Mouse (Mus musculus): Measurements from ENCODE around the gene Galm. TPM values are rescaled to one million over a fixed set of nuclear protein-coding genes. Genes with fewer than 3 reads are reported as not detected.

Galm gene
- 7.1 and 7.6 TPM in 2 replicates for polyA plus RNA-seq (2014; fragmentation: Nextera tagmentation; extraction: Ambion mirVana)

DNA sequence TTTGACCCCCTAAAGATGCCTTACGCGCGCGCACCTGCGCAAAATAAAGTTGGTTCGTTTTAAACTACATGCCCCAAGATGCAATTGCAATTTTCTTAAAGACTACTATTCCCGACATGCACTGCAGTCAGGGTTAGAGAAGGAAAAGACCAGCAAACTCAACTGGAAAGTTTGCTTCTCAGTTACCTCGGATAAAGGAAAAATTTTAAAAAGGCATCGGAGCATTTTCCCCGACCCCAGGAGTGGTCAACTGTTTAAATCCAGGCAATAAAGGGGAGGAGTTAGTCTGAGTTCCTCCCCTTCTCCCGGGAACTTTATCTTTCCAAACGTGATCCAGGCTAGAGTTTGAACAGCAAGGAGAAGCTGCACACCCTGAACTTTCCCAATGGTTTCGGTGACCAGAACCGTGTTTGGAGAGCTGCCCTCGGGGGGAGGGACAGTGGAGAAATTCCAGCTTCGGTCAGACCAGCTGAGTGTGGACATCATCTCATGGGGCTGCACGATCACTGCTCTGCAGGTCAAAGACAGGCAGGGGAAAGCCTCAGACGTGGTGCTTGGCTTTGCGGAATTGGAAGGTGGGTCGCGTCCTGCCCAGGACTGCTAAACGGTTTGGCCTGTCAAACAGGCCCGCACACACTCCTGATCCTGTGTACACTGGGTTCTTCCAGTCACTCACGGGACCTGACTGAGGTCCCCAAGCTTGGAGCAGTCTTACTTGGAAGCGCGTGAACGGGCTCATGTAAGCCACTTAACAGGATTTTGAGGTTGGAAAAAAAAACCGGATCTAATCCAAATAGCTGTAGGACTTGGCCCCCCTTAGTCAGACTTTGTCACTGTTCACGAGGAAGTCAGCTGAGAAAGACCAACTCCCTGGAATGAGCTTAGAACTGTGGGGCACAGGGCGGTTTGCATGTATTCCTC is at the start of gene Galm:
Gene Galm, plus strand, starts transcription at position 141 of the 921 bp plus-strand sequence.
- Histone ChIP-seq H3K27ac (ENCODE audit: low read depth, low read length) (no peak within 1 kb of the TSS), H3K9ac (ENCODE audit: low read length) (peak within 1 kb of the TSS; percentile 68), H3K4me3 (ENCODE audit: low read depth, low read length) (peak within 1 kb of the TSS; percentile 47), H3K27me3 (ENCODE audit: control insufficient read depth, insufficient read depth, low read length) (no peaks in the 10 kb centered on the region), H3K36me3 (ENCODE audit: control insufficient read depth, insufficient read depth, low read length) (no peaks in the 10 kb centered on the region), H3K4me1 (ENCODE audit: control insufficient read depth, insufficient read depth, low read length) (peaks cover 5% of the 10 kb centered on the region), H3K4me2 (peak within 1 kb of the TSS; percentile 55), H3K9me3 (ENCODE audit: control insufficient read depth, low read length) (no peaks in the 10 kb centered on the region)
- peak; percentile 81 for ATAC-seq (ENCODE audit: low FRiP score)
- DNase-seq (ENCODE audit: low spot score, missing footprints): peak; percentile 96
- WGBS: 5% methylated on average over 30 of the region's 30 CpGs

DNA sequence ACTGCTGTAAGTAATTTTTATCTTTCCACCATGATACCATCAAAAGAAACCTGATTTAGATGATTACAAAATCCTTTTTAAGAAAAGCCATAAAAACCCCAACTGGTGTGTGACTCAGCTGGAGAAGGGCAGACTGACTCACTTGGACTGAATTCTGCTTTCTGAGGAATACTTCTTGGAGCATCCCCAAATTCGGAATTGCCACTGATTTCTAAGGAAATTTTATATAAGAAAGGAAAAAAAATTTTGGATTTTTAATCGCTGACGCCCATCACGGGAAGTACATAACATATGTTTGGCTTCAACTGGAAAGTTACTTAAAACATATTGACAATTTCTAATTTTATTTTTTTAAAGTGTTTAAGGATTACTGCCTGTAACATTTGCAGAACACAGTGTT is 48.5 kb upstream of the Galm start:
- Histone ChIP-seq H3K4me2 (no peak overlapping the region), H3K9ac (ENCODE audit: low read length) (no peak overlapping the region), H3K36me3 (ENCODE audit: control insufficient read depth, insufficient read depth, low read length) (no peaks in the 10 kb centered on the region), H3K27ac (ENCODE audit: low read depth, low read length) (no peak overlapping the region), H3K4me1 (ENCODE audit: control insufficient read depth, insufficient read depth, low read length) (no peaks in the 10 kb centered on the region), H3K27me3 (ENCODE audit: control insufficient read depth, insufficient read depth, low read length) (no peaks in the 10 kb centered on the region), H3K9me3 (ENCODE audit: control insufficient read depth, low read length) (no peaks in the 10 kb centered on the region), H3K4me3 (ENCODE audit: low read depth, low read length) (no peak overlapping the region)
- no peak for DNase-seq (ENCODE audit: low spot score, missing footprints)
- ATAC-seq (ENCODE audit: low FRiP score): no peak
- 91% methylated on average over 4 of the region's 4 CpGs for WGBS

DNA sequence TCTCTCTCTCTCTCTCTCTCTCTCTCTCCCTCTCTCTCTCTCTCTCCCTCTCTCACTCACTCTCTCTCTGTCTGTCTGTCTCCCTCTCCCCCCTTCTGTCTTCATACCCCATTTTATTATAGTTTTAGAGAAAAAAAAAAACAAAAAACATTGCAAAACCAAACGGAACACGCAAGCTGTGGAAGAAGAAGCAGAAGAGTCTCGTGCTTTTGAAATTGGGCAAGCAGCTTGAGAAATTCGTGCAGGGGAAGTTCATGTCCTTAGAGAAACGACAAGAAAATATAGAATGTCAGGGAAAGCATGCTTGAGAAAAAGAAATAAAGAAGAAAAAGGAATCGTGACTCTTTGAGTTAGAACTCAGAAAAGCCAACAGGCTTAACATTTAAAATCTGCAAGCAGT is 44.0 kb upstream of the Galm start:
- ATAC-seq (ENCODE audit: low FRiP score): no peak
- no peak for DNase-seq (ENCODE audit: low spot score, missing footprints)
- Histone ChIP-seq H3K27ac (ENCODE audit: low read depth, low read length) (no peak overlapping the region), H3K4me2 (no peak overlapping the region), H3K36me3 (ENCODE audit: control insufficient read depth, insufficient read depth, low read length) (no peaks in the 10 kb centered on the region), H3K27me3 (ENCODE audit: control insufficient read depth, insufficient read depth, low read length) (no peaks in the 10 kb centered on the region), H3K4me3 (ENCODE audit: low read depth, low read length) (no peak overlapping the region), H3K9me3 (ENCODE audit: control insufficient read depth, low read length) (no peaks in the 10 kb centered on the region), H3K9ac (ENCODE audit: low read length) (no peak overlapping the region), H3K4me1 (ENCODE audit: control insufficient read depth, insufficient read depth, low read length) (no peaks in the 10 kb centered on the region)
- WGBS: 77% methylated on average over 6 of the region's 6 CpGs

DNA sequence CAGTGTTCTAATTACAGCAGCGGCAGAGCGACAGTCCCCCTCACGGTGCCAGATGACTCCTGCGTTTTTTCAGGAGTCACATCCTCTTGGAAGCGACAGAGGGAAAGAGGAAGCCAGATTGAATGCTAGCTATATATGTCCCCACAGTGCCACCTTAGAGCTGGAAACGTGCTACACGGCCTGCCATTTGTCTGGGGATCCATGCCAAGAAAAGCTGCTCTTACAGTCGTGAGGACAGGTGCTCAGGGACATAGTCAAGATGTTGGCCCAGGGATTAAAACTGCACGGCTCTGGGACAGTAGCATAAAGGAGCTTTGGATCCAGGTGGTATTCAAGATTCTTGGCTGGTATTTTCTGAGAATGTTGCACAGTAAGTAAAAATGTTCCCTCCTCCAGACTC is 42.8 kb upstream of the Galm start:
- Histone ChIP-seq H3K9me3 (ENCODE audit: control insufficient read depth, low read length) (no peaks in the 10 kb centered on the region), H3K9ac (ENCODE audit: low read length) (no peak overlapping the region), H3K4me1 (ENCODE audit: control insufficient read depth, insufficient read depth, low read length) (no peaks in the 10 kb centered on the region), H3K4me2 (no peak overlapping the region), H3K36me3 (ENCODE audit: control insufficient read depth, insufficient read depth, low read length) (no peaks in the 10 kb centered on the region), H3K4me3 (ENCODE audit: low read depth, low read length) (no peak overlapping the region), H3K27me3 (ENCODE audit: control insufficient read depth, insufficient read depth, low read length) (no peaks in the 10 kb centered on the region), H3K27ac (ENCODE audit: low read depth, low read length) (no peak overlapping the region)
- WGBS: 83% methylated on average over 9 of the region's 9 CpGs
- no peak for ATAC-seq (ENCODE audit: low FRiP score)
- DNase-seq (ENCODE audit: low spot score, missing footprints): no peak

- Histone ChIP-seq H3K36me3 (ENCODE audit: control insufficient read depth, insufficient read depth, low read length) (no peaks in the 10 kb centered on the region), H3K4me2 (no peak overlapping the region), H3K9ac (ENCODE audit: low read length) (no peak overlapping the region), H3K27me3 (ENCODE audit: control insufficient read depth, insufficient read depth, low read length) (no peaks in the 10 kb centered on the region), H3K9me3 (ENCODE audit: control insufficient read depth, low read length) (no peaks in the 10 kb centered on the region), H3K4me3 (ENCODE audit: low read depth, low read length) (no peak overlapping the region), H3K4me1 (ENCODE audit: control insufficient read depth, insufficient read depth, low read length) (no peaks in the 10 kb centered on the region), H3K27ac (ENCODE audit: low read depth, low read length) (no peak overlapping the region)
- WGBS: 91% methylated on average over 11 of the region's 11 CpGs
- ATAC-seq (ENCODE audit: low FRiP score): no peak
- no peak for DNase-seq (ENCODE audit: low spot score, missing footprints)
Observed at GRCm38 (mm10) chr17:80086591-80086990, 40.7 kb upstream of the Galm start.

- H3K9ac ChIP-seq (ENCODE audit: low read length): no peak overlapping the region
- WGBS: 89% methylated on average over 3 of the region's 3 CpGs
- no peaks in the 10 kb centered on the region for H3K4me1 ChIP-seq (ENCODE audit: control insufficient read depth, insufficient read depth, low read length)
- H3K4me2 ChIP-seq: no peak overlapping the region
- no peak overlapping the region for H3K27ac ChIP-seq (ENCODE audit: low read depth, low read length)
- ATAC-seq (ENCODE audit: low FRiP score): no peak
- H3K9me3 ChIP-seq (ENCODE audit: control insufficient read depth, low read length): no peaks in the 10 kb centered on the region
- no peak for DNase-seq (ENCODE audit: low spot score, missing footprints)
- H3K36me3 ChIP-seq (ENCODE audit: control insufficient read depth, insufficient read depth, low read length): no peaks in the 10 kb centered on the region
- H3K27me3 ChIP-seq (ENCODE audit: control insufficient read depth, insufficient read depth, low read length): no peaks in the 10 kb centered on the region
- no peak overlapping the region for H3K4me3 ChIP-seq (ENCODE audit: low read depth, low read length)
Observed at GRCm38 (mm10) chr17:80088168-80088567, 39.1 kb upstream of the Galm start.

GRCm38 (mm10) chr17:80090551-80090950 is 36.7 kb upstream of the Galm start:
- DNase-seq (ENCODE audit: low spot score, missing footprints) (no peak), ATAC-seq (ENCODE audit: low FRiP score) (no peak)
- Histone ChIP-seq H3K4me3 (ENCODE audit: low read depth, low read length) (no peak overlapping the region), H3K4me2 (no peak overlapping the region), H3K9ac (ENCODE audit: low read length) (no peak overlapping the region), H3K27me3 (ENCODE audit: control insufficient read depth, insufficient read depth, low read length) (no peaks in the 10 kb centered on the region), H3K9me3 (ENCODE audit: control insufficient read depth, low read length) (no peaks in the 10 kb centered on the region), H3K4me1 (ENCODE audit: control insufficient read depth, insufficient read depth, low read length) (no peaks in the 10 kb centered on the region), H3K27ac (ENCODE audit: low read depth, low read length) (no peak overlapping the region), H3K36me3 (ENCODE audit: control insufficient read depth, insufficient read depth, low read length) (no peaks in the 10 kb centered on the region)
- 84% methylated on average over 4 of the region's 4 CpGs for WGBS

GRCm38 (mm10) chr17:80091879-80092549 is 35.3 kb upstream of the Galm start:
- peaks cover 4% of the 10 kb centered on the region for H3K4me1 ChIP-seq (ENCODE audit: control insufficient read depth, insufficient read depth, low read length)
- no peak overlapping the region for H3K9ac ChIP-seq (ENCODE audit: low read length)
- H3K4me2 ChIP-seq: no peak overlapping the region
- WGBS: 57% methylated on average over 6 of the region's 6 CpGs
- no peak overlapping the region for H3K4me3 ChIP-seq (ENCODE audit: low read depth, low read length)
- DNase-seq (ENCODE audit: low spot score, missing footprints) (no peak), ATAC-seq (ENCODE audit: low FRiP score) (no peak)
- H3K9me3 ChIP-seq (ENCODE audit: control insufficient read depth, low read length): no peaks in the 10 kb centered on the region
- H3K27me3 ChIP-seq (ENCODE audit: control insufficient read depth, insufficient read depth, low read length): no peaks in the 10 kb centered on the region
- H3K36me3 ChIP-seq (ENCODE audit: control insufficient read depth, insufficient read depth, low read length): no peaks in the 10 kb centered on the region
- no peak overlapping the region for H3K27ac ChIP-seq (ENCODE audit: low read depth, low read length)

GRCm38 (mm10) chr17:80095254-80095899 is 31.9 kb upstream of the Galm start:
- H3K4me3 ChIP-seq (ENCODE audit: low read depth, low read length): no peak overlapping the region

More at GRCm38 (mm10) chr17:80095254-80095899, 31.9 kb upstream of the Galm start:
- Histone ChIP-seq H3K27me3 (ENCODE audit: control insufficient read depth, insufficient read depth, low read length) (no peaks in the 10 kb centered on the region), H3K4me2 (peak overlapping the region; percentile 33), H3K36me3 (ENCODE audit: control insufficient read depth, insufficient read depth, low read length) (no peaks in the 10 kb centered on the region), H3K27ac (ENCODE audit: low read depth, low read length) (no peak overlapping the region), H3K9ac (ENCODE audit: low read length) (no peak overlapping the region), H3K9me3 (ENCODE audit: control insufficient read depth, low read length) (no peaks in the 10 kb centered on the region), H3K4me1 (ENCODE audit: control insufficient read depth, insufficient read depth, low read length) (peaks cover 4% of the 10 kb centered on the region)
- 84% methylated on average over 9 of the region's 9 CpGs for WGBS
- peak; percentile 8; the same call in 1 of the 2 replicates for ATAC-seq (ENCODE audit: low FRiP score)
- no peak for DNase-seq (ENCODE audit: low spot score, missing footprints)
